Mouse (Mus musculus): ENCODE results near the gene Nt5dc2. TPM values are rescaled to one million over a fixed set of nuclear protein-coding genes. Genes with fewer than 3 reads are reported as not detected.
A peak's percentile ranks its signal among the peaks of the same experiment; 100 is the strongest.

The Nt5dc2 gene
- polyA plus RNA-seq, 1 experiment, result not detected

DNA sequence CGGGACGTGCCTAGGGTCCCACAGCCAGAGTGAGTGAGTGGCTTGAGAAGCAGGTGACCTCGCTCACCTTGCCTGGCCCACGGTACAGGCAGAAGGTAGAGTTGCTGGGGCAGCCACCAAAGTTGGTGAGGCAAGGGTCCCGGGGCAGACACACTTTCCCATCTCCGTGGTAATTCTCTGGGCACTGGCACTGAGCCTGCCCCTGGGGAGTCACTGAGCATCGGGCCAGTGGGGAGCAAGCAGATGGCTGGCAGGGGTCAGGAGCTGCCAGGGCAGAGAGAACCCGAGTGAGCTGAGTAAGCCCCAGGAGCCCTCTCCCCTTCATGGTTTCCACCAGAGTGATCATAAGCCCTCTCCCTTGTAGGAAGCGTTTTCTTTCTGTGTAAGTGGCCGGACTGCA lies 30.8 kb downstream of the Nt5dc2 start:
- TF ChIP-seq CTCF (IDR thresholded peaks at IDR 0.05; ENCODE audit: insufficient read depth, low read depth, low read length) (no peak), POLR2A (IDR thresholded peaks at IDR 0.05; ENCODE audit: insufficient read depth, low read depth, low read length) (no peak)
- Histone ChIP-seq H3K27ac (ENCODE audit: insufficient read depth, low read depth, low read length) (no peak overlapping the region), H3K4me3 (ENCODE audit: insufficient read depth, low read depth, low read length) (no peak overlapping the region), H3K4me1 (ENCODE audit: control insufficient read depth, insufficient read depth, low read length) (peaks cover 12% of the 10 kb centered on the region)
- WGBS, result 53% methylated on average over 10 of the region's 10 CpGs

DNA sequence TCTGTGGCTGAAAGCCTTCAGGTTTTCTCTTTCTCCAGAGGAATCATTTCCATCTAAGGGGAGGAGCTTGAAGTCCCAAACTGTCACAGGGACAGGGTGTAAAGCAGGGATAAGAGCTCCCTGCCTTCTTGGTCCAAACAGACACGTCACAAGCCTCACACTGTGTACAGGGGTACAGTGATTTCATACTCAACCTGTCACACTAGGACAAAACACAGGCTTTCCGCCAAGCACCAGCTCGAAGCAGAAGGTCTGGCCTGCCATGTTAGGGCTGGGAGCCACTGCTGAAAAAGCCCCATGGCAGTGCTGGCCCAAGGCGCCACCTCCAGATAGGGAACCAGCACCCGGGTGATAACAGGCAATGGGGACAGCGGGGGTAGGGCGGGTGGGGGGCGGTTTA lies 33.2 kb downstream of the Nt5dc2 start:
- Histone ChIP-seq H3K27ac (ENCODE audit: insufficient read depth, low read depth, low read length) (no peak overlapping the region), H3K4me1 (ENCODE audit: control insufficient read depth, insufficient read depth, low read length) (peaks cover 12% of the 10 kb centered on the region), H3K4me3 (ENCODE audit: insufficient read depth, low read depth, low read length) (no peak overlapping the region)
- WGBS, result 80% methylated on average over 8 of the region's 8 CpGs
- no peak for TF ChIP-seq POLR2A (IDR thresholded peaks at IDR 0.05; ENCODE audit: insufficient read depth, low read depth, low read length)

DNA sequence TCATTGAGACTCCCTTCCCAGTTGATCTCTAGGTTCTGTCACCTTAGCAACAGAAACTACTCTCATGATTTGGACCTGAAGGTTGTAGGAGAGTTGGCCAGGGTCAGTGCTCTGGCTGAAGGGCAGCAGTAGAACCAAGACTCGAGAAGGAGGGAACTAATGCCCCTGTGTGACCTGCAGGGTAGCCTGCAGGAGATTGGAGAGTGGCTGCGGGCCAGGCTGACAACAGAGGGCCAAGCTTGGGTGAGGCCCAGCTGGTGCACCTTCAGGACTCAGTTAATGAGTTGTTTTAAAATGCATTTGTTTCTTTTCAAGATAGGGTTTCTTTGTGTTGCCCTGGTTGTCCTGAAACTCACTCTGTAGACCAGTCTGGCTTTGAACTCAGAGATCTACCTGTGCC lies 34.2 kb downstream of the Nt5dc2 start:
- Histone ChIP-seq H3K4me1 (ENCODE audit: control insufficient read depth, insufficient read depth, low read length) (peaks cover 12% of the 10 kb centered on the region), H3K27ac (ENCODE audit: insufficient read depth, low read depth, low read length) (no peak overlapping the region), H3K4me3 (ENCODE audit: insufficient read depth, low read depth, low read length) (no peak overlapping the region)
- TF ChIP-seq POLR2A (IDR thresholded peaks at IDR 0.05; ENCODE audit: insufficient read depth, low read depth, low read length), result no peak
- TF ChIP-seq CTCF (IDR thresholded peaks at IDR 0.05; ENCODE audit: insufficient read depth, low read depth, low read length), result no peak
- 47% methylated on average over 2 of the region's 2 CpGs for WGBS

DNA sequence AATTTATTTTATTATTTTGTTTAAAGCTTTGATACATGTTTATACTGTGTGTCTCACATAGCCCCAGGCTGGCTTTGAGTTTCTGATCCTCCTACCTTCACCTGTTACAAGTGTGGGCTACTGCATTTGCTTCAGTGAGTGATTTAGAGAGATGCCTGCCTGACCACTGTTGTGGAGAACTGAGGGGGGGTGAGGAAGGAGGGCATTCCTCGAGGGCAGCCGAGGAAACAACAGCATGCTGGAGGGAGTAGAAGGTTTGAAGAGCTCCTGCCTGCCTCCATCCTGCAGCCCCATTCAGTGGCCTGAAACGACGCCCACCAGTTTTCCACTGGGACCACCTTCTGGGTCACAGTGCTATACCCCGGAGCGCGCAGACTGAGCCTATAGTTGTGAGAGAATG lies 34.6 kb downstream of the Nt5dc2 start:
- no peak overlapping the region for H3K4me3 ChIP-seq (ENCODE audit: insufficient read depth, low read depth, low read length)
- WGBS, result 58% methylated on average over 7 of the region's 7 CpGs

DNA sequence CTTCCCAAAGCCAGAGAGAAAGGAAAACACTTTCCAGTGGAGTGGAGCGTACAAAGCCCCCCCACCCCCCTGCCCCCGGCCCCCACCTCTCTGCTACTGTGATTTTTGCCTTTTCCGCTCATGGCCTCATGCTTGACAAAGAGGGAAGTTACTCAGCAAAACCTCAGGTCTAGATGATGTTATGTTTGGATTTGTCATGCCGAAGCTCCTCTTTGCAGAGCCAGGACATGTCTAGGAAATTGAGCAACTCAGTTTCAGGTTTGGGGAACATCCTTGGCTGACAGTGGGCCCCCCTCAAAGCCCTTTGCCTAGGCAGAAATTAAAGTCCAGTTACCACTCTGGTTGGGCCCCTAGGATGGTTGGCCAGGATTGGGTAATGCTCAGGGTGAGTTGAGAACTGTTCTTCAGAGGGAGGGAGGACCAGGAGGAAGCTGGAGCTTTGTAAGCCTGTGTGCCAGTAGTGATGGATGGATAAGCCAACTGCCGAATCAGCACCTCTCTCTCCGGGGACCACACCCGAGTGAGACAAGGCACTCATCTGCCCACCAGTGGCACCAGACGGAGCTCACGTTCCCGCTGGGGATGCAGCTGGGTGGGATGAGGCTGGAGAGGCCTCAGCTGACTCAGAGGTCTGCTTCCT lies 35.3 kb downstream of the Nt5dc2 start:
- Histone ChIP-seq H3K4me1 (ENCODE audit: control insufficient read depth, insufficient read depth, low read length) (peaks cover 15% of the 10 kb centered on the region), H3K27ac (ENCODE audit: insufficient read depth, low read depth, low read length) (no peak overlapping the region), H3K4me3 (ENCODE audit: insufficient read depth, low read depth, low read length) (no peak overlapping the region)
- 68% methylated on average over 10 of the region's 10 CpGs for WGBS
- TF ChIP-seq POLR2A (IDR thresholded peaks at IDR 0.05; ENCODE audit: insufficient read depth, low read depth, low read length) (no peak), CTCF (IDR thresholded peaks at IDR 0.05; ENCODE audit: insufficient read depth, low read depth, low read length) (no peak)

More for the DNA sequence above, 34.6 kb downstream of the Nt5dc2 start:
- no peak for TF ChIP-seq CTCF (IDR thresholded peaks at IDR 0.05; ENCODE audit: insufficient read depth, low read depth, low read length)
- TF ChIP-seq POLR2A (IDR thresholded peaks at IDR 0.05; ENCODE audit: insufficient read depth, low read depth, low read length), result no peak
- Histone ChIP-seq H3K4me1 (ENCODE audit: control insufficient read depth, insufficient read depth, low read length) (peaks cover 12% of the 10 kb centered on the region), H3K27ac (ENCODE audit: insufficient read depth, low read depth, low read length) (no peak overlapping the region)

DNA sequence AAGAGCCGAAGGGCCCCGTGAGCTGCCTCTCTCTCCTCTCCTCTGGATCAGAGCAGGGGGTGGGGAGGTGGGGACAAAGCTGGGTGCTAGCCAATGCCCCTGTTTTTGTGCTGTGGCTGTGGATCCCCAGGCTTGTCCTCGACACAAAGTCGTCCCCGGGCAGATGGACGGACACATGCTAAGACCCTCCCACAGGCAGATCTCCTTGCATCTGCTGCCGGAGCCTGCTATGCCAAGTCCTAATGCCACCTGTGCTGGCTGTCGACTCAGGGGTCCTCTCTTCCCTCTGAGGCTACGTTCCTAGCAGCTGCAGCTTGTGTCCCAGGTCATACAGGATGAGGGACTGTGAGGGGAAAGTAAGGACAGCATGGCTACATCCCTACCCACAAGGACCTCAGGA lies 36.0 kb downstream of the Nt5dc2 start:
- WGBS, result 55% methylated on average over 9 of the region's 9 CpGs
- Histone ChIP-seq H3K27ac (ENCODE audit: insufficient read depth, low read depth, low read length) (no peak overlapping the region), H3K4me1 (ENCODE audit: control insufficient read depth, insufficient read depth, low read length) (peaks cover 17% of the 10 kb centered on the region), H3K4me3 (ENCODE audit: insufficient read depth, low read depth, low read length) (no peak overlapping the region)
- TF ChIP-seq CTCF (IDR thresholded peaks at IDR 0.05; ENCODE audit: insufficient read depth, low read depth, low read length), result no peak
- TF ChIP-seq POLR2A (IDR thresholded peaks at IDR 0.05; ENCODE audit: insufficient read depth, low read depth, low read length), result no peak

DNA sequence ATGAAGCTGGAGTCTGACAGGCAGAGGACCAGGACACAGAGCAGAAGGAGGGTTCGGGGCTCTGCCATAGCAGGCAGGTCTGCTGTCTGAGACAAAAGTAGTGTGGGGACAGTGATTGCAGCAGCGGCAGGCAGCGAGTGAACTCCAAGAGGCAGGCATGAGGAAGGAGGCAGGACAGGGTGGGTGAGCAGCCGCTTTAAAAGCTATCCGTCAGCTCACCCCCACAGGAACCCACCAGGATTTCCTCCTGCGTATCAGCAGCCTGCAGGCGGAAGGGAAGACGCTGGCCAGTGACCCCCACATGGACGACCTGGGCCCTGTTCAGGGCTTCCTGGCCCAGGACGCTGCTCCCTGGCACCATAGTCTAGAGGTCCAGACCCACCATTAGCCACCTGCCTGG lies 37.6 kb downstream of the Nt5dc2 start, which contains the start of gene Stab1:
Gene Stab1, minus strand, starts transcription at position 217 of the 400 bp plus-strand sequence.
- TF ChIP-seq CTCF (IDR thresholded peaks at IDR 0.05; ENCODE audit: insufficient read depth, low read depth, low read length) (no peak), POLR2A (IDR thresholded peaks at IDR 0.05; ENCODE audit: insufficient read depth, low read depth, low read length) (no peak)
- H3K4me1 ChIP-seq (ENCODE audit: control insufficient read depth, insufficient read depth, low read length), result peaks cover 12% of the 10 kb centered on the region
- H3K4me3 ChIP-seq (ENCODE audit: insufficient read depth, low read depth, low read length), result peak within 1 kb of the TSS; percentile 4; the same call in 1 of the 2 replicates
- H3K27ac ChIP-seq (ENCODE audit: insufficient read depth, low read depth, low read length), result no peak within 1 kb of the TSS
- 54% methylated on average over 10 of the region's 10 CpGs for WGBS

DNA sequence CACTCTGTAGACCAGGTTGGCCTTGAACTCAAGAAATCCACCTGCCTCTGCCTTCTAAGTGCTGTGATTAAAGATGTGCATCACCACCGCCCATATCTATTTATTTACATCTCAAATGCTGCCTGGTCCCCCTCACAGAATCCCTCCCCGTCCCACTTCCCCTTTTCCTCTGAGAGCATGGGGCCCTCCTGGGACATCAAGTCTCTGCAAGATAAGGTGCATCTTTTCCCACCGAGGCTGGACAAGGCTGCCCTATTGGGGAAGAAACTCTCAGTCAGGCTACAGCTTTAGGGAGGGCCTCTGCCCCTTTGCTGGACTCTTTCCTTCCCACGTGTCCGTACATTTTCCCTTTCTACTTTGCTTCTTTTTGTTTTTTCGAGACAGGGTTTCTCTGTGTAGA lies 38.7 kb downstream of the Nt5dc2 start:
- WGBS, result 80% methylated on average over 6 of the region's 6 CpGs
- H3K27ac ChIP-seq (ENCODE audit: insufficient read depth, low read depth, low read length), result no peak overlapping the region
- peaks cover 12% of the 10 kb centered on the region for H3K4me1 ChIP-seq (ENCODE audit: control insufficient read depth, insufficient read depth, low read length)
- no peak overlapping the region for H3K4me3 ChIP-seq (ENCODE audit: insufficient read depth, low read depth, low read length)
- TF ChIP-seq POLR2A (IDR thresholded peaks at IDR 0.05; ENCODE audit: insufficient read depth, low read depth, low read length) (no peak), CTCF (IDR thresholded peaks at IDR 0.05; ENCODE audit: insufficient read depth, low read depth, low read length) (no peak)

DNA sequence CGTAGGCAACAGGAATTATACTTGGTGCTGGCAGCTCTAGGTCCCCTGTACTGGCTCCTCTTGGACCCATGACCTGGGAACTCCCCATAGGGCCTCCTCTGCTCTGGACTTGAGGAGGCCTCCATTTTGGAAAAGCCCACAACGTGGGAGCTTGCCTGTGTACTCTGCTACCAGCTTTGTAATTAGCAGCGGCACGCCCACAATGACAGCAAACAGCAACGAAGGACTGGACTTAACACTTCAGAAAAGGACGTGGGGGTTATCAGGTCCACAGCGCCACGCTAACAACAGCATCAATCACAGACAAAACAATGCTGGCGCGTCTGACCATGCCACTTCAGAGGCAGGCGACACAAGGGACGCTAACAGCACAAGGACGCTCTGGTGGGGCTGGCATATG lies 40.1 kb downstream of the Nt5dc2 start:
- WGBS, result 68% methylated on average over 13 of the region's 13 CpGs
- TF ChIP-seq POLR2A (IDR thresholded peaks at IDR 0.05; ENCODE audit: insufficient read depth, low read depth, low read length) (no peak), CTCF (IDR thresholded peaks at IDR 0.05; ENCODE audit: insufficient read depth, low read depth, low read length) (no peak)
- H3K4me1 ChIP-seq (ENCODE audit: control insufficient read depth, insufficient read depth, low read length), result peaks cover 12% of the 10 kb centered on the region
- H3K27ac ChIP-seq (ENCODE audit: insufficient read depth, low read depth, low read length), result no peak overlapping the region
- H3K4me3 ChIP-seq (ENCODE audit: insufficient read depth, low read depth, low read length), result no peak overlapping the region
